Mouse (Mus musculus): ENCODE data around the gene Dgka.

GRCm38 (mm10) chr10:128700712-128701111 is 43.9 kb downstream of the Dgka start:
- TF ChIP-seq CTCF (IDR thresholded peaks at IDR 0.05; ENCODE audit: extremely low read depth, insufficient read depth, low read length): no peak
- TF ChIP-seq POLR2A (IDR thresholded peaks at IDR 0.05; ENCODE audit: extremely low read depth, insufficient read depth, low read length): no peak

All from cortical plate, adult 2 months (tissue).